Mouse (Mus musculus) monocyte, adult 5-6 weeks (primary cell): Measurements from ENCODE around the gene Vcpkmt. TPM values are rescaled to one million over a fixed set of nuclear protein-coding genes. Genes with fewer than 3 reads are reported as not detected.
"Not testable (repeated sequence)": the region's sequence is repeated elsewhere in the genome, so short reads cannot be mapped to it uniquely, and the experiment has no call there.

ENCODE experiments used
- ATAC-seq: fragments of 153-309, 156-312 bp; replicated peaks from 2 replicates; pipeline ENCODE4 v1.8.0; 2017; ENCODE audit warnings: mild to moderate bottlenecking; ENCODE audit not compliant: low TSS enrichment, insufficient number of reproducible peaks, severe bottlenecking, poor library complexity, low FRiP score
- total RNA-seq: library from RNA; stranded (forward); fragments of 200-1000, 200-491, 200-594 nt; gene quantifications from 3 replicates; pipeline ENCODE4 v1.2.3, GENCODE M21; 2017

Gene Vcpkmt
- total RNA-seq, result 10.9 to 19.7 TPM (median 14.9 TPM) in 3 replicates

DNA sequence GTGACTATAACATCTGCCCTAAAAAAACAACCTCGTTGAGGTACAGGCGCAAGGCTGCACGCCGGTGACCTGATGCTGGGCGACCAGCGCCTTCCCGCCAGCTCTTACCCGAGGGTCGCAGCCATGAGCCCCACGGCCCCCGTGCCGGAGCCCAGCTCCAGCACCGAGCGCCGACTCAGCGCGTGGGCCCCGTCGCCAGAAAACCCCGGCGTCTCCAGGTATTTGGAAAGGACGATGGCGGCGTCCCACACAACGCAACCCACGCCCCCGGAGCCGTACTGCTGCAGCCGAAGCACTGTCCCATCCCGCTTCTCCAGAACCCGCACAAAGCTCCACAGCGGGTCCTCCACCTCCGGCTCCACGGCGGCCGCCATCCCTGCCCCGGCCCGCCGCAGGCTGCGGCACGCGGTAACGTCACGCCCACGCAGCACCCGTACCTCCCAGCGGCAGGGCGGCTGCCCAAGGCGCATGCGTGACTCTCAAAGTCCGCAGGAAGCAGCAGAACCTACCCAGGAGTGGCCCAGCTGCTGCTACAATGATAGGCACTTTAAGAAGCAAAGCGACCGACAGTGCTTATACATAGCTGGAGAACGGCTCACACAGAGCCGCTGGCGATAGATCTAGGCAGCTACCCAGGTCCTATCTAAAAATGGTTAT lies at the start of gene Vcpkmt:
Gene Vcpkmt, minus strand, starts transcription at position 416 of the 657 bp plus-strand sequence.
- peak; percentile 93 for ATAC-seq

DNA sequence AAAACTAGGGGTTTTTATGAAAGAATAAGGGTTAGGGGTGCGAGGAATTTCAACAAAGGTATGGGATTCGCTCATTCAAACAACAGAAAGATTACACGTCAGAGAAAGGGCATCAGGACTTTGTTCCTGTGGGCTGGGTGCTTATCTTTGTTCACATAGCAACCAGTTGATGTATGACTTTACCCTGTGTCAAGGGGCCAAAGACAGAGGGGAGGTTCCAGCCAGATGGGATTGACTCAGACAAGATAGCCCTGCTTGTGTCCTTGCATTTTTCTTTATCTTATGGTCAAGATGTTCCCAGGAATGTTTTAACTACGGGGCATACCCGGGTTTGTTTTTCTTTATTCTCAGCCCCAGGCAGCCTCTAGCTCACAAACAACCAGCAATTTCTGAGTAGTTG lies 35.8 kb upstream of the Vcpkmt start:
- not testable (repeated sequence) for ATAC-seq

- ATAC-seq, result no peak
These were observed 21.5 kb upstream of the Vcpkmt start for GRCm38 (mm10) chr12:69604367-69604766.

DNA sequence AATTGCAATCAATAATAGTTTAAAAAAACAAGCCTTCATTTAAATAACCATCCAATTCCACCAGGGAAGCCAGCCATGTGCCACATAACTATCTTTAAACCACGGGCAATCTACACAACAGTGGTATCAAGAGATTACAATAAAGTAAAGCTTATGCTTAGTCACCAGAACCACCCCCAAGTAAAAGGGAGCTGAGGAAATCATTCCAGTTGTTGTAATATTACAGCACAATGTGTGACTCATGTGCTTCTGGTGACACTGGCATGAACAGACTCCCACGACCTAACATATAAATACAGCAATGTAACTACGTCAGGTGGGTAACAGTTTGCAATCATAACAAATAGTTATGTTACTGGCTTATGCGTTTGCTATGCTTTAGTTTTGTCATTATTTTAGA lies 14.6 kb upstream of the Vcpkmt start:
- no peak for ATAC-seq

GRCm38 (mm10) chr12:69593130-69593529 lies 10.3 kb upstream of the Vcpkmt start:
- no peak for ATAC-seq

DNA sequence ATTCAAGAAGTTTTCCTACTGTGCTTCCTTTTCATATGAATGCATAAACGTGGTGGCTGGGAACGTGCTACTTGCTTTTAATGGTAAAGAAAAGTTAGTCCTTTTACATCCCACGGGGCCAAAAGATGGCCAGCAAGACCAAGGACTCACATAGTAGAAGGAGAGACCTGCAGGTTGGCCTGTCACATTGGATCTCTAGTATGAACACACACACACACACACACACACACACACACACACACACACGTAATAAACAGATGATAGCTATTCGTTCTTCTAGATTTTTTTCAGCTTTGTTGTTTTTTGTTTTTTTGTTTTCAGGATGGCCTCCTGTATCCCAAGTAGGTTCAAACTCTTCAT lies 422 bp upstream of the Vcpkmt start:
- ATAC-seq, result no peak

DNA sequence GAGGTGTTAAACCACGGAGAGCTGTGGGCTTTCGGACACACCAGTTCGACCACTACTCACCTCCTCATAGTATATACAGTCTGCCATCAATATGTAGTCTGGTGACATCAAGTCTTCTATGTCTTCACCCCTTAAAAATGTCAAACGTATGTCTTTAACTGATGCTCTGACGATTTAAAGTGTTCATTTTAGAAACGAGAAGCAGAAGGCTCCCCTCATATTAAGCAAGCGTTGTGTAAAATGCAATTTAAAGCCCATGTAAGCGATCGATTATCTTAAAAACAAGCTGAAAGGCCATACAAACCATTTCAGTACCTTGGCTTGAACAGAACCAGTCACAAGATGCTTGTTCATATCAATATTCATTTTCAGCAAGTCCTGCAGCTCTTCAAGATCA lies 614 bp downstream of the Vcpkmt start:
- ATAC-seq, result no peak

- ATAC-seq, result 0 out of 2 replicates have a peak, but pooled peaks have one; percentile 37
These were observed 3.2 kb downstream of the Vcpkmt start for GRCm38 (mm10) chr12:69579623-69580022.

- ATAC-seq, result no peak
These were observed 6.7 kb downstream of the Vcpkmt start for GRCm38 (mm10) chr12:69576120-69576627.

DNA sequence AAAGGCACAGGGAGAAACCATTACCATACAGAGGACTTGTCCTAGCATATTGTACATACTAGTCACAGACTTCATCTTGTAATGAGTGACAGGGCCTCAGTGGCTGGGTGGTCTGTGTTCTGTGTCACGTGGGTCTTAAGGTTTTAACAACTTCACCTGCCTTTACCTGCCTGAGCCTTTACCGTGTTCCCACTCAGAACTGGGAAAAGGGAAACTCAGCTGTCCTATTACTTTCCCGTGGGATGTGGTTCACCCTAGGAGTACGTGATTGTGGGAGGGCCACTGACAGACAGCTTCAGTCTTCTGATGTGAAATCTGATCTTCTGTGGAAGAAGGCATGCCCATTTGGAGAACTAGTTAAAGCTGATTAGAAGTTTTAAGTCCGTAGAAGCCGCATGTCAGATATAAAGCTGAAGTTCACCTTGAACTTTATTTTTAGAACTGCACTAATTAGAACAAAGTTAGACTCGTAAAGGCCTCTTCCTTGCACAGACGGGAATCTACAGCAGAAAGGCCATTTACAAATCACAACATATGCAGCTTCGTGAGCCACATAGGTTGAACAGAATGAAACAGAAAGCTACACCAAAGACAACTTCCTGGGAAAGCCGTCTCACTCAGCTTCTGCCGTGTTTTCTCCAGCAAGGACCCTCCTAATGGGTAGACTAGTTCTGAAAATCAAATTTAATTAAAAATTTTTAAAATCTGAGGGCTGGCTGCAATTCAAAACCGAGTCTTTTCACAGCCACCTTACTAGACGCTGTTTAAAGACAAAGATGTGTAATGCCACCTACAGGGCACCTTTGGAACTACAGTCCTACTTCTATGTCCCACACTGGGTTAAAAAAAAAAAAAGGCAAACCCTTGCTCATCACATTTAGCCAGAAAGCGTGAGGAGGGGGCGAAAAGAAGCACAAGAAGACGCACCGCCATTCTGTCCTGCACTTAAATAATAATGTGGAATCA lies 8.6 kb downstream of the Vcpkmt start:
- ATAC-seq, result peak; percentile 67; the same call in 1 of the 2 replicates

- no peak for ATAC-seq
These were observed 9.6 kb downstream of the Vcpkmt start for GRCm38 (mm10) chr12:69573271-69573670.

- no peak for ATAC-seq
These were observed 12.9 kb downstream of the Vcpkmt start for GRCm38 (mm10) chr12:69569926-69570325.

DNA sequence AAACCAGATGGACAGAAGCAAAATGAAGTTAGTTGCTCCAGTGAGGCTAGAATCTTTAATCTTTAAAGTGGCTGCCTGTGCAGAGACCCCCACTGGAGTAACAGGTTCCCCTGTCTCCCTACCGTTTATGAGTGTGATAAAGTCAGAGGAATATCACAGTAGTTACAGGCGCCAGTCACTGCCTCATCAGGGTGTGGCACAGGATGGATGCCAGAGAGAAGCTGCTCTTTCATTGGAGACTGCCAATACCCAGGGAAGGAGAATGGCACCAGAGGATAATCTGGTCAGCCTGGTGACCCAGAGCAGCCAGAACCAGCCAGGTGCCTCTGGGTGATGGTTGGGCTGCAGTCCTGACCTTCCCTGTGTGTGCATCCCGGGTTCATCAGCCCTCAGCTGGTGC lies 14.6 kb downstream of the Vcpkmt start:
- no peak for ATAC-seq

DNA sequence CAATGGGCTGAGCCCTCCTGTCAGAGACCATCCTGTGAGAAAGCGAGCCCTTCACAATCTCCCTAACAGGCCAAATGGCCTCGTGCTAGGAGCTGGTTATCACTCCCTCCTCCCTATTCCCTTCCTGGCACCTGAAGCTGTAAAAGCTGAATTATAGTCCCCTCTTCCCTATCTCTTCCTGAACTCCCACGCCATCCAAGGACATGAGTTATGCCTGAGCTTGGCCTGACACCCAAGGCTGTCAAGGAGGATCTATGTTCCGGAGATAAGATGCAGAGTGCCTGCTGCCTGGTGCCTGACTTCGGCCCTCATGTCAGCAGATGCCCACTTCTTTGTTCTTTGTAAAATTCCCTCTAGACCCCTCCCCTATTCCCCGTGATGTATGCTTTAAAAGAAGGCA lies 21.8 kb downstream of the Vcpkmt start:
- not testable (repeated sequence) for ATAC-seq

- no peak for ATAC-seq
These were observed 26.5 kb downstream of the Vcpkmt start for GRCm38 (mm10) chr12:69556221-69556861.

- no peak for ATAC-seq
These were observed 37.2 kb downstream of the Vcpkmt start for GRCm38 (mm10) chr12:69545456-69546178.

- no peak for ATAC-seq
These were observed 37.8 kb downstream of the Vcpkmt start for GRCm38 (mm10) chr12:69544994-69545393.

DNA sequence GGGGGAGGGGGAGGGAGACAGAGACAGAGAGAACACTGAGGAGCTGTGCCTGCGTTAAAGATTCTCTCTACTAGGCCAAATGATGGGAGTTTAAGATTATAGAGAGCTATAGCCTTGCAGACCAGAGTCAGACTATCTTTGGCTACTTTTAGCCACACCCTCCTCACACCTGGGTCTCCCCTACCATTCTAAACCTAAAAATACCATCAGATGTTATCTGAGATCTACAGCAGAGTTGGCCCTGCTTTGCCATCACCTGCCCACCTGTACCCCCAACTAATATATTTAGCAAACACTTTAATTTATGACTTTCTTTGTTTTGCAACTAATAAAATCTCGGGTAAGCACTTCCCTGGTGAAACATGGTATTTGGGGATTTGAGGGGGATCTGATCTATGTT lies 38.3 kb downstream of the Vcpkmt start:
- ATAC-seq, result no peak

GRCm38 (mm10) chr12:69542376-69542775 lies 40.5 kb downstream of the Vcpkmt start:
- no peak for ATAC-seq
